Mouse (Mus musculus) ES-E14 (cell line): ENCODE data around the gene Cxcl1. TPM values are rescaled to one million over a fixed set of nuclear protein-coding genes. Genes with fewer than 3 reads are reported as not detected.

Experiments
- DNase-seq: peaks from one replicate; pipeline ENCODE4 v3.0.0-alpha.2; 2013; ENCODE audit warnings: low read depth, low spot score
- H3K27ac ChIP-seq: 2 replicates; pipeline ENCODE4 v1.5.1; 2012; ENCODE audit warnings: low read depth, mild to moderate bottlenecking, low read length, moderate library complexity, mixed read lengths; ENCODE audit not compliant: poor library complexity, insufficient read depth, severe bottlenecking
- H3K36me3 ChIP-seq: 2 replicates; pipeline ENCODE4 v1.6.1; 2012; ENCODE audit warnings: mild to moderate bottlenecking, low read length, moderate library complexity, mixed read lengths; ENCODE audit not compliant: control insufficient read depth, poor library complexity, insufficient read depth, severe bottlenecking
- H3K4me1 ChIP-seq, 2 experiments: fragments of 150-350 bp in 1 of 2; sonication (generic) in 1 of 2; 2 replicates each; pipeline ENCODE4 v1.6.1; 2012; ENCODE audit warnings: low read length in 2 of 2, mild to moderate bottlenecking in 1 of 2, mixed read lengths in 1 of 2; ENCODE audit not compliant: control insufficient read depth in 2 of 2, insufficient read depth in 2 of 2, poor library complexity in 1 of 2
- H3K4me3 ChIP-seq, 2 experiments: fragments of 150-350 bp in 1 of 2; sonication (generic) in 1 of 2; 2 replicates each; pipeline ENCODE4 v1.5.1; 2012; ENCODE audit warnings: low read length in 2 of 2, low read depth in 1 of 2, mild to moderate bottlenecking in 1 of 2, mixed read lengths in 1 of 2; ENCODE audit not compliant: insufficient read depth in 1 of 2, poor library complexity in 1 of 2, severe bottlenecking in 1 of 2
- H3K9ac ChIP-seq: 2 replicates; pipeline ENCODE4 v1.6.1; 2012; ENCODE audit warnings: low read depth, mild to moderate bottlenecking, low read length, mixed read lengths; ENCODE audit not compliant: poor library complexity, insufficient read depth, severe bottlenecking
- H3K9me3 ChIP-seq: fragments of 150-350 bp; sonication (generic); 2 replicates; pipeline ENCODE4 v1.6.1; 2012; ENCODE audit warnings: low read depth, mild to moderate bottlenecking, low read length; ENCODE audit not compliant: control insufficient read depth, insufficient read depth
- CHD2 ChIP-seq: IDR thresholded peaks from 2 replicates; pipeline ENCODE4 v1.6.1; 2014; ENCODE audit warnings: mild to moderate bottlenecking, low read depth, low read length, inconsistent platforms
- HCFC1 ChIP-seq: IDR thresholded peaks from 2 replicates; pipeline ENCODE4 v1.6.1; 2012; ENCODE audit warnings: low read length, inconsistent platforms, borderline replicate concordance; ENCODE audit not compliant: insufficient read depth
- MAFK ChIP-seq: IDR thresholded peaks from 2 replicates; pipeline ENCODE4 v1.6.1; 2014; ENCODE audit warnings: mild to moderate bottlenecking, low read depth, low read length, inconsistent platforms; ENCODE audit not compliant: insufficient read depth
- ZC3H11A ChIP-seq: IDR thresholded peaks from 2 replicates; pipeline ENCODE4 v1.6.1; 2012; ENCODE audit warnings: low read depth, mild to moderate bottlenecking, inconsistent platforms, low read length, borderline replicate concordance
- ZNF384 ChIP-seq: IDR thresholded peaks from 2 replicates; pipeline ENCODE4 v1.6.1; 2012; ENCODE audit warnings: low read depth, low read length, inconsistent platforms
- in situ Hi-C, 2 experiments: fragments of 600-800 bp; cut with MboI; formaldehyde crosslinking; loops; one replicate each; pipeline ENCODE4 v1.15.1; 2025; ENCODE audit warnings: low sequenced_read_pairs in 2 of 2, inconsistent platforms in 1 of 2; ENCODE audit not compliant: unreplicated experiment in 2 of 2
- total RNA-seq: library from RNA; depleted of rRNA; stranded (reverse); fragments of 300-350 nt; gene quantifications from 2 replicates; pipeline ENCODE4 v1.2.3, GENCODE M21; 2012; rRNA removed

Gene Cxcl1
- total RNA-seq, 1 experiment = 0.45 TPM

- no peak overlapping the region for H3K9ac ChIP-seq
- H3K27ac ChIP-seq = no peak overlapping the region
- in situ Hi-C loops = no loop called here
- H3K9me3 ChIP-seq = no peaks in the 10 kb centered on the region
- no peak for TF ChIP-seq CHD2
- no peak for TF ChIP-seq ZNF384
- TF ChIP-seq ZC3H11A = no peak
- no peak for TF ChIP-seq HCFC1
- TF ChIP-seq MAFK = no peak
- no peak for DNase-seq
- H3K4me3 ChIP-seq = no peak overlapping the region
- H3K4me1 ChIP-seq = no peaks in the 10 kb centered on the region
- no peaks in the 10 kb centered on the region for H3K36me3 ChIP-seq
These were observed 45.7 kb downstream of the Cxcl1 start for GRCm38 (mm10) chr5:90936706-90937105.

Other genes with a start within 250 kb of the Cxcl1 start
- 0.18 and 0.21 TPM in 2 replicates for gene Cxcl5, start 131.9 kb upstream of the Cxcl1 start, total RNA-seq
- 1.2 TPM in 2 replicates for gene Ppbp, start 122.7 kb upstream of the Cxcl1 start, total RNA-seq
- gene Pf4, start 118.8 kb upstream of the Cxcl1 start, total RNA-seq = not detected in 2 replicates
- gene Cxcl3, start 105.1 kb upstream of the Cxcl1 start, total RNA-seq = not detected in 2 replicates
- not detected in 2 replicates for gene Cxcl15, start 96.7 kb upstream of the Cxcl1 start, total RNA-seq
- gene Cxcl2, start 12.6 kb downstream of the Cxcl1 start, total RNA-seq = not detected in 2 replicates
- gene Mthfd2l, start 39.9 kb downstream of the Cxcl1 start, total RNA-seq = 4.0 and 4.8 TPM in 2 replicates
- not detected in 2 replicates for gene Epgn, start 136.2 kb downstream of the Cxcl1 start, total RNA-seq
- gene Ereg, start 183.4 kb downstream of the Cxcl1 start, total RNA-seq = 0.13 TPM in 1 of 2 replicates, not detected in the other
- gene Areg, start 248.4 kb downstream of the Cxcl1 start, total RNA-seq = 0.31 and 0.32 TPM in 2 replicates